Mouse (Mus musculus): ENCODE results near the gene Cadps.

DNA sequence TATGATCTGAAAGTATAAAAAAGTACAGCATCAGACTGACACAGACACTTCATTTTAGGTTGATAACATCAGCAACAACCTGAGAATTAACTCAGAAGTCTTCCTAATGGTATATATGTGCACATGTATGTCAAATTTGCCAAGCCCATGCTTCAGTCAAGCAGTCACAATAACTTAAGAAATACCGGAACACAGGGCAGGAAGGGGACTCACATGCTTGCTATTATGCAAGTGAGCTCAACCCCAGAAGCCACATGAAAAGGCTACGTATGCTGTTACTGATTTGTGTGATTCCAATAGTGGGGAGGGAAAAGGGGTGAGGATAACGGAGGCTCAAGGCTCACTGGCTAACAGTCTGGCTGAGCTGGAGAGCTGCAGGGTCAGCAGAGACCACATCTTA is 418.8 kb downstream of the Cadps start:
- TF ChIP-seq POLR2A (IDR thresholded peaks at IDR 0.05; ENCODE audit: insufficient read depth, low read depth, low read length) (no peak), CTCF (IDR thresholded peaks at IDR 0.05; ENCODE audit: insufficient read depth, low read depth, low read length) (no peak)

Measured in olfactory bulb, adult 2 months (tissue).